Mouse (Mus musculus) left cerebral cortex, adult 11 months (tissue): ENCODE data around the gene Tmub2.
"Not testable (repeated sequence)": the region's sequence is repeated elsewhere in the genome, so short reads cannot be mapped to it uniquely, and the experiment has no call there.

Experiments used
- DNase-seq: peaks from one replicate; pipeline ENCODE4 v3.0.0; 2022; ENCODE audit warnings: low spot score

Tmub2 gene

DNA sequence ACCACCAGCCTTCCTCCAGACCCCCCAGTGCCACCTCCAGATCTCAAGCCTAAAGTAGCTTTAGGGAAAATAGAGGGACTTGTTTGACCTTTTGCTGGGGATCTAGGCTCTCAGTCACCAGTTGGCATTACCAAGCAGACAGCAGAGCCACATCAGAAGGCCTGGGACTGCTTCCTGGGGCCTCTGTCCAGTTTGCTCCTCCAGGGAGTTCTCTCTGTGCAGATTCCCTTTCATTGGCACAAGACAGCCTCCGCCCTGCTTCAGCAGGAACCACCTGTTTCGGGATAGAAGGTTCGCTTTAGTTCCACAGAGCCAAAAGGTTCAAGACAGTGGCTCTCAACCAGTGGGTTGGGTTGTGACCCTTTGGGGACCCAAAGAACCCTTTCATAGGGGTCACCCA, 5.1 kb upstream of the Tmub2 start:
- DNase-seq: no peak

- not testable (repeated sequence) for DNase-seq
Measured at GRCm38 (mm10) chr11:102280267-102280666, 4.5 kb upstream of the Tmub2 start.

- DNase-seq: no peak
Measured at GRCm38 (mm10) chr11:102283922-102284321, 809 bp upstream of the Tmub2 start.

DNA sequence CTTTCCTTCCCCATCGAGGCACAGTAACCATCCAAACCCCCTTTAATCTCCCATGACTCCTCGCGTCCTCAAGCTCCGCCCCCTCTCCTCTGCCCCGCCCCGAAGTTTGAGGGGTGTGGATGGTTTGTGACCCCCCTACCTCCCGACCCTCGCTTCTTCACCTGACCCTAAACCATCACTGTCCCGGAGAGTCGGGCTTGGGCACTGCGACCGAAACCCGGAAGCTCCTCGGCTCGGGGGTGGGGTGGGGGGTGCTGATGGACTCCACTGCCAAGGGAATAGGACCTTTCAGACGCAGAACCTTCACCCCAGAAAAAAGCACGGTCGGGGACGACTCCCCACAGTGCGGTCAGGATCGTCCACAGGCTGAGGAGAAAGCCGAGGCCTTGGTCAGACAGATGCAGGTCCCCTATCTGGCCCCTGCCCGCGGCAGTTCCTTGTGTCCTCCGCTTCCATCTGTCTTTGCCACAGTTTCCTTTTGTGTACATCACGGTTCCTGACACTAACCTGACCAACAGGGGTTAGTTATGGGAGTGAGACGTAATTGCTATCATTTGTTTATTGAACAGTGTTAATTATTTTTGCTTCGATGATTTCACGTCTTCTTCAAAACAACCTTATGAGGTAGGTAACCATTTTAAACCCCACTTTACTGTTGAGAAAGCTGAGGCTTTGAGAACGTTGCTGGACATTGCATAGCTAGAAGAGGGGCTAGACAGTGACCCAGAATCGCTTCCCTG, 534 bp downstream of the Tmub2 start:
- DNase-seq: no peak

DNA sequence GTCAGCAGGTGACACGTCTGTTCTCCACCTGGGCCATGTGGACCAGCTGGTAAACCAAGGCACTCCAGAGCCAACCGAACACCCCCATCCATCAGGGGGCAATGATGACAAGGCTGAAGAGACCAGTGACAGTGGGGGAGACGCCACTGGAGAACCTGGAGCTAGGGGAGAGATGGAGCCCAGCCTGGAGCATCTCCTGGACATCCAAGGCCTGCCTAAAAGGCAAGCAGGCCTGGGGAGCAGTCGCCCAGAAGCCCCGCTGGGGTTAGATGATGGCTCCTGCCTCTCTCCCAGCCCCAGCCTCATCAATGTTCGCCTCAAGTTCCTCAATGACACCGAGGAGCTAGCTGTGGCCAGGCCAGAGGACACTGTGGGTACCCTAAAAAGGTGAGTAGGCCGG, 2.8 kb downstream of the Tmub2 start:
- no peak for DNase-seq

DNA sequence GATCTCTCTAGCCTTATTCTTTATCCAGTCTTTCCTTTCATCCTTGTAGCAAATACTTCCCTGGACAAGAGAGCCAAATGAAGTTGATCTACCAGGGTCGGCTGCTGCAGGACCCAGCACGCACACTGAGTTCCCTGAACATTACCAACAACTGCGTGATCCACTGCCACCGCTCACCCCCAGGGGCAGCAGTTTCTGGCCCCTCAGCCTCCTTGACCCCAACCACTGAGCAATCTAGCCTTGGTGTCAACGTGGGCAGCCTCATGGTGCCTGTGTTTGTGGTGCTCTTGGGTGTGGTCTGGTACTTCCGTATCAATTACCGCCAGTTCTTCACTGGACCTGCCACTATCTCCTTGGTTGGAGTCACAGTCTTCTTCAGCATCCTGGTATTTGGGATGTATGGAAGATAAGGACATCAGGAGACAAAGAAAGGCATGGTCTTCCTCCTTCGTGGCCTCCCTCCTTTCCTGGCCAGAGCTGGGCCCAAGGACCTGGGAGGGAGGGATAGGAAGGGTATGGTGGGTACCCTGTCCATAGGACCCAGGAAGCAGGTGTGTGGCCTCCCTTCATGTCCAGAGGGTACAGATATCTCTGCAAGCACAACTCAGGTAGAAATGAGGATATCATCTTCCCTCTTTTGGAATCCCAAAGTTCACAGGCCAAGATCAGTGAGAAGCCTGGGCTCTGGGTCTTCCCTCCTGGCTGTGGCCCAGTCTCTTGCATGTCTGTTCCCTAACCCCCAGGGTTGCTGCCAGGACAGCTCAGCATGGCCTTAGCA, 3.5 kb downstream of the Tmub2 start:
- DNase-seq: no peak

DNA sequence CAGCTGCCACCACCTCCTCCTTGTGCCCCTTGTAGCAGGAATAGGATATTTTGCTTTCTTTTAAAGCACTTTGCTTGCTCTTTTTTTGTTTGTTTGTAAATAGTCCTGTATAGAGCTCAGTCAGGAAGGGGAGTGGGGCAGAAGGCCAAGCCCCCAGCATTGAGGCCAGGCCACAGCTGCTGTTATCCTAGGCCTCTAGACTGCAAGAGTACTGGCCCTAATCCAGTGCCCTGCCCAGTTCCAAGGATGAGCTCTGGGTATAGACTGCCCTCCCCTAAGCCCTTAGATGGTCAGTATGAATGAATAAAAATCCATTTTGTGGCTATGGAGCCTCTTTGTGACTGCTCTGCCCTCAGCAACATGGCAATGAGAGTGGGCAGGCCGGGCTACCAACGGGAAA, 4.2 kb downstream of the Tmub2 start:
- DNase-seq: no peak

DNA sequence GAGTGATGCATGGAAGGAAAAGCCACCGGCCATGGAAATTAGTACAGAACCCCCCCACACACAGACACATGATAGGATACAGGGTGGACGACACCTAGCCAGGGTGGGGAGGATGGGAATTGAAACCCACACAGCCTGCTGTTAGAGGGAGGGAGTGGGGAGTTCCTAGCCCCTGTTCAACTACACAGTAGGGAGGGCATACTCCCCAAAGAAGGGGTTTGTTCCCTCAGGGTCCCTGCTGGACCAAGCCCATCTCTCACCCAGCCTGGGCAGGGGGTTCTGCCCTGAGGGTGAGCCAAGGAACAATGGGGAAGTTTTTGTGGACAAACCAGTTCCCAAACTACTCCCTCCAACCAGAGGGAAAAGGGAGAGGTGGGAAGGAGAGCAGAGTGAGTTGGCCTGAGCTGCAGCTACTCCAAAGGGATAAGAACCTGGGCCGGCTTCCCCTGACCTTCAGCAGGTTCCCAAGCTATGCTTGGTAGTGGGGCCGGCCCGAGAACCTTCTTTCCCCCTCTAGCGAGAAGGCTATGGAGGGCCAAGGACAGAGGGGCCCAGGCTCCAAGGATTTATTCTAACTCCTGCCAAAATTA, 4.9 kb downstream of the Tmub2 start:
- no peak for DNase-seq

DNA sequence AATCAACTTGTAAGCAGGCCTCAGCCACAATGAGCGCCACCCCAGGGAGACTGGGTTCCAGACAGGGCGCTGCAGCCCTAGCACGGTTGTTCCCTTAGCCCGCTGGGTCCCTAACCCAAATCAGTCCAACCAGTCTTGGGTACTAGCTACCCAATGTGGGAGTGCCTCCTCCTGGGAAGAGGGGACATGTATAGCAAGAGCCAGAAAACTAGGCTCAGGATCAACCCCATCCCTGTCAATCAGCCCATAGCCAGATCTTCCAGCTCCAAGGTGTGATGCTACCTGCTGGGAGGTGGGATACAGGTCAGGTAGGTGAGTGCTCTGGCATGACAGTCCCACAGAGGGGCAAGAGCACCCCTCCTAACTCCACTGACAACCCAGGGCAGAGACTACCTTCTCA, 5.4 kb downstream of the Tmub2 start:
- DNase-seq: no peak

DNA sequence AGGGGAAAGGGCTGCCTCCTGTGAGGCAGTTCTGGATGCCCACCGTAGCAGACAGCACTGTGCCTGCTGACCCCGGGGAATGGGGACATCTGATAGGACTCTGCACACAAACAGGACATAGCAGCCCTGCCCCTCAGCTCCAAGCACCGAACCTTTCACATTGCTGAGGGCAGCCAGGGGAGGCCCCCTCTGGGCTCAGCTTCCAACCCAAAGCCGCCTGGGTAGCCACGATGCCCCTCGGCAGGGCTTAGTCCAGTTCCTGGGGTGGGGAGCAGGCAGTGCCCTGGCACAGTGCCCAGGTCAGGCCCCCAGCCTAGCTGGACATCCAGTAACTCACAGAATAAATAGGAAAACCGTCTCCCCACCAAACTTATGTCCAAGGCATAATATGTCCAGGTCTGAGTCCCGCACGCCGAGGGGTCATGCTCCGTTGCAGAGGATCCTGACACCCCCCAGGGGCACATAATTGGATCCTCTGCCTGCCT, 6.4 kb downstream of the Tmub2 start:
- DNase-seq: no peak

DNA sequence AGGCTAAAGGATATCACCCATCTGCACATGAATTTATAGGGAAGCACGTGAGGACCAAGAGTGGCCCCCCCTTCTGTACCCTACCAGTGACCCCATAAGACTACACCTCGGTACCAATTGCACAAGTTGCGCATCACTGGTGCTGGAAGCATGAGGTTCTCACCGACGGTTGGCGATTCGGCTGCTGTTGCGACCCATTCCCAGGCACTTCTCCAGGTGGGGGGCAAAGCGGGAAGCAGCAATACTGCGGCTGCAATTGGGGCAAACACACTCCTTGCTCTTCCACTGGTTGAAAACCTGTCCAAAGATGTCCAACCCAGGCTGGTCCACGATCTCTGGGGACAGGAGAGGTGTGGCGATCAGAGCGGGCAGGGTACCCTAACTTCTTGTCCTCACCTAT, 9.2 kb downstream of the Tmub2 start:
- no peak for DNase-seq

GRCm38 (mm10) chr11:102294416-102294815, 9.7 kb downstream of the Tmub2 start:
- DNase-seq: no peak

- no peak for DNase-seq
Measured at GRCm38 (mm10) chr11:102294887-102295597, 10.3 kb downstream of the Tmub2 start.

GRCm38 (mm10) chr11:102295598-102296471, 11.1 kb downstream of the Tmub2 start:
- DNase-seq: no peak

DNA sequence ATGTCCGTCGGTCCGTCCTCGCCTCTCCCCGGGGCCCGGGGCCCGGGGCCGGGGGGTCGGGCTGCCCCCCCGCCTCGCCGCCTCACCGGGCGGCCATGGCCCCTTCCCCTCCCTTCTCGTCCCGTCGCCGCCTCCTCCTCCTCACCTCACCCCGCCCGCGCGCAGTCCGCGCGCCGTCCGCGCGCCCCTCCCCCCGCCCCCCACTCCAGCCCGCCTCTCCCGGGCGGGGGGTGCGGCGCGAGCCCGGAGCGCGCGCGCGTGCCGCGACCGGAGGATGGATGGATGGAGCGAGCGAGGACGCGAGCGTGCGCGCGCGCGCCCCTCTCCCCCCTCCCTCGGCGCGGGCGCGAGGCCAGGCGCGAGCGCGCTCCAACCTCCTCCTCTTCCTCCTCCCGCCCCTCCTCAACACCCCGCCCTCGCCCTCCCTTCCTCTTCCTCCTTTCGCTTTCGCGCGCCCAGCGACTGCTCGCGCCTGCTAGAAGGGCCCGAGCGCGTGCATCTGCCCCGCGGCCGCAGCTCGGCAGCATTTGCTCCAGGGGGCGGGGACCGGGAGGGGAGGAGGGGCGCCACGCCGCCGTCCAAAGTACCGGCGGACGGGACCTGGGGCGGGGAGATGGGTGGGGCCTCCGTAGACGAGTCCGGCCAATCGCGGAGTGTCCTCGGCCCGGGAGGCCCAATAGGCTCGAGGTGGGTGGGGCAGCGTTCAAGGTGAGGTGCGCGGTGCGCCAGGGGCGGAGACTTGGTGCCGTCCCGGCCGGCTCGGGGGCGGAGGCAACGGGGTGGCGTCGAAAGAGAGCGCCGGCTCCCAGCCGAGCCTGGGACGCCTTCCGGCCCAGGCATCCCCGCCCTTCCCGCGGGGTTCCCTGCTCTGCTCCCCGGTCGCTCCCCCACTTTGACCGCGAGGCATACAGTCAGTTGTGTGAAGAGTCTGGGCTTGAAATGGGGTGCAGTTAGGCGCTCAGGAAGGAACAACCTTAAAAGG, 12.1 kb downstream of the Tmub2 start, which contains the start of gene Atxn7l3:
Atxn7l3 (minus strand) TSS at position 141 of the 982 bp plus-strand sequence.
- DNase-seq: peak; percentile 98

DNA sequence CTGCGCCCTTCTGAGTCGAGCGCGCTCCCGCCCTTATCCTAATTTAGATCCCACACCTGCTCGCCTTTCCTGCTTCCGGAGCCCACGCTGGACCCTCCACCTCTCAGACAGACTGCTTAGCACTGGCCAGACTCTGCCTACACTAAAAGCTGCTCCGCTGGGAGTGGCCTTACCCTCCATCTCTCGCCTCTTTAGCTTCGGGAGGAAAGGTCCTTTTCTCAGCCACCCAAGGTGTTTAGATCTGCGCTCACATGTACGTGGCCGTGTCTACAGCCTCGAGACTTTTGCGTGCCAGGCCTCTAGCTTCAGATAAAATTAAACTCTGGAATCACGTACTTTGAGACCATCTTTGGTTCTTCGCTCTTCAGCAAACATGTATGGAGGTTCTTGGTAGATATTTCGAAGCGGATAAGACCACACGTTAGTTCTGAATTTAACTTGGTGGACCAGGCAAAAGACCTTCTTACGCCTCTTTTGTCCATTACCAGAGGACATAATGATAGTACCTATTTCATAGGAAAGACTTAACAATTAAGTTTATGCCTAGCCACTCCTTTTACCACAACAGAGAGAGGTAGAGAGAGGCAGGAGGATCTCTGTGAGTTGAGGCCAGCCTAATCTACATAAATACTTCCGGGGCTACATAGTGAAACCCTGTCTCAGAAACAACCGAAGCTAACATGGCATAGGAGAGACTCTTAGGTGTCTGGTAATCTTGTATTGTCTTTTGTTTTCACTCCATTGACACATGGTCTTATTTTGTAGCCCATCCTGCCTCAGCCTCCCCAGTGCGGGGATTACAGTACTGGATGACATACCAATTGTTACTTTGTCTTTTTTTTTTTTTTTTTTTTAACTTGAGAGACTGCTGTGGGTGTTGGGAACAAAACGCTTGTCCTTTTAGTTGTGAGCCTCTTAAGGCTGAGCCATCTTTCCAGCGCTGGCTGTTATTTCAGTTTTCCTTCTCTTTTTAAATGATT, 13.1 kb downstream of the Tmub2 start:
- no peak for DNase-seq

- no peak for DNase-seq
Measured at GRCm38 (mm10) chr11:102299839-102300238, 15.1 kb downstream of the Tmub2 start.

DNA sequence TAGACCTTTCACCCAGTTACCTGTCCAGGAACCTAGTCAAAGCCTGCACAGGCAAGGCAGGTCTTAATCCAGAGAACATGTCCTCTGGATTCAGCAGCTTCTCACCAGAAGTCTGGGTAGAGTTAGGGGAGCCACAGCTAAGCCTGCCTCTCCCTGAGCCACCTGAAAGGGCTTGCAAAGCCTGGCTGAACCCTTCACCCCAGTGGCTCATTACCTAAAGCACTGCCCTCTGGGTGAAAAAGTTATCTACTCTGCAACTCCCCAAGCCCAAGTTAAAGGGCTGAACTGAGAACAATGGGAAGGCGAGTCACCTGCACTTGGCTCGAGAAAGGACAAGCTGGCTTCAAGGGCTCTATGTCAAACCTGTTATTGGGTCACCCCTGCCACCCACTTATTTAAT, 19.4 kb downstream of the Tmub2 start:
- DNase-seq: no peak

GRCm38 (mm10) chr11:102305359-102305758, 20.6 kb downstream of the Tmub2 start:
- DNase-seq: no peak
